Mouse (Mus musculus): ENCODE measurements at regions not wholly inside any gene's neighbourhood (a gene's known extent, or its start where the extent isn't known, plus 50 kb on each side); places are given as distances from the start of the nearest gene placed in this dataset.

DNA sequence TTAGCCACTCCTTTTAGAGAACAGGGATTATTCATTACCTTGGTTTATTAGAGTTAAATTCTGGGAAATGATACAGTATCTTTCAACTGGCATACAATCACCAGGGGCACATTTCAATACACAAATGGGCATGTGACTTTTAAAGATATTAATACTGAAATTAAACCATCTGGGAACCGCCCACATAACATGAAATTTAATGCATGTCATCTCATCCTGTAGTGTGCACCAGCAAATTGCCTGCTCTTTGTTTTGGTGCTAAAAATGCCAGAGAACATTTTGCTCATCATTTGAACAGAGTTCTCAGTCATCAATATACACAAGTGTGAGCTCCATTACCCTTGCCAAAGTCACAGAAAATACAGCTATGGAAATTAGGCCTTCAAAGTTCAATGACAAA, 330.9 kb downstream of the Lipi start:
- DNase-seq (no peak), ATAC-seq (no peak)
- no peaks in the 10 kb centered on the region for H3K27me3 ChIP-seq (ENCODE audit: insufficient read depth, low read length)
- no peaks in the 10 kb centered on the region for H3K9me3 ChIP-seq (ENCODE audit: low read length)
- H3K36me3 ChIP-seq (ENCODE audit: insufficient read depth), result no peaks in the 10 kb centered on the region
- H3K4me1 ChIP-seq (ENCODE audit: insufficient read depth), result no peaks in the 10 kb centered on the region
- H3K4me2 ChIP-seq (ENCODE audit: low read depth), result no peak overlapping the region
- no peak for TF ChIP-seq CTCF (IDR thresholded peaks at IDR 0.05; ENCODE audit: low read depth)
- no peak overlapping the region for H3K4me3 ChIP-seq (ENCODE audit: low read depth, low read length)
- H3K9ac ChIP-seq, result no peak overlapping the region
- WGBS, result 94% methylated on average over 1 of the region's 1 CpGs
- H3K27ac ChIP-seq (ENCODE audit: low read depth, low read length), result no peak overlapping the region

DNA sequence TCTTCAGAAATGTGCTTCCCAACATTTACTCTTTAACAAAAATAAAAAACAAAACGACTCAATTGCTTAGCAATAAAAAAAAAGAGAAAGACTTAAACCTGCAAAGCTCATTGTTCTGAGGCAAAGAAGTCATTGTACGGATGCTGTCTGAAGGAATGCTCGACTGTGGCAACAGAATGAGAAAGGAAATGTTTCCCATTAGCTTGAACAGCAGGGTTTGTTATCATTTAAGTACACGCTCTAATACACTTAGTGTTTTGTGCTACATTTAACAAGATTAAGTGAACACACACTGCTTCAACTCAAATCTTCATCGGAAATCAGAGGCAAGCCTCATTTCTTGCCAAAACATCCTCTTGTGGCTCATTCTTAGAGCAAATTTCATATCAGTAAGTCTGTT, 336.7 kb downstream of the Lipi start:
- Histone ChIP-seq H3K27me3 (ENCODE audit: insufficient read depth, low read length) (no peaks in the 10 kb centered on the region), H3K4me1 (ENCODE audit: insufficient read depth) (no peaks in the 10 kb centered on the region), H3K36me3 (ENCODE audit: insufficient read depth) (no peaks in the 10 kb centered on the region), H3K4me3 (ENCODE audit: low read depth, low read length) (no peak overlapping the region), H3K9ac (no peak overlapping the region), H3K4me2 (ENCODE audit: low read depth) (no peak overlapping the region), H3K27ac (ENCODE audit: low read depth, low read length) (no peak overlapping the region), H3K9me3 (ENCODE audit: low read length) (no peaks in the 10 kb centered on the region)
- TF ChIP-seq CTCF (IDR thresholded peaks at IDR 0.05; ENCODE audit: low read depth), result no peak
- no peak for DNase-seq
- WGBS, result 8% methylated on average over 5 of the region's 5 CpGs
- no peak for ATAC-seq

DNA sequence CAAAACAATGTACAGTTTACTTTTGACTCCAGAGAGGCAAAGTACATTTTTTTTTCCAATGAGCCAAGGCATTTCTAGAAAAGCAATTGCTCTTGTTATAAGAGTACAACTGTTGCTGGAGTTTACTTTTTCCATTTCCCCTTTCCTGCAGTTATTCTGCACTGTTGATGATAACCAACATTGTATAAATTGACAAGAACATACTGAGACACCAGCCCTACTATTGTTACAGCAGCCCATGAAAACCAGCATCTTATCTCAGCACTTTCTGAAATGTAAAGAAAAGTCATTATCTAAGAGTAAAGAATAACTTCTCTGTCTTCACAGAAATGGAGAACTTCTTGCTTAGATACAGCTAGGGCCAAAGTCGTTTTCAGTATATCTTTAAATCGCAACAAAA, 345.5 kb downstream of the Lipi start:
- ATAC-seq (no peak), DNase-seq (no peak)
- no peak for TF ChIP-seq CTCF (IDR thresholded peaks at IDR 0.05; ENCODE audit: low read depth)
- H3K36me3 ChIP-seq (ENCODE audit: insufficient read depth), result no peaks in the 10 kb centered on the region
- 90% methylated on average over 2 of the region's 2 CpGs for WGBS
- H3K9ac ChIP-seq, result no peak overlapping the region
- no peaks in the 10 kb centered on the region for H3K9me3 ChIP-seq (ENCODE audit: low read length)
- H3K27ac ChIP-seq (ENCODE audit: low read depth, low read length), result no peak overlapping the region
- no peak overlapping the region for H3K4me2 ChIP-seq (ENCODE audit: low read depth)
- no peaks in the 10 kb centered on the region for H3K27me3 ChIP-seq (ENCODE audit: insufficient read depth, low read length)
- H3K4me3 ChIP-seq (ENCODE audit: low read depth, low read length), result no peak overlapping the region
- H3K4me1 ChIP-seq (ENCODE audit: insufficient read depth), result no peaks in the 10 kb centered on the region

DNA sequence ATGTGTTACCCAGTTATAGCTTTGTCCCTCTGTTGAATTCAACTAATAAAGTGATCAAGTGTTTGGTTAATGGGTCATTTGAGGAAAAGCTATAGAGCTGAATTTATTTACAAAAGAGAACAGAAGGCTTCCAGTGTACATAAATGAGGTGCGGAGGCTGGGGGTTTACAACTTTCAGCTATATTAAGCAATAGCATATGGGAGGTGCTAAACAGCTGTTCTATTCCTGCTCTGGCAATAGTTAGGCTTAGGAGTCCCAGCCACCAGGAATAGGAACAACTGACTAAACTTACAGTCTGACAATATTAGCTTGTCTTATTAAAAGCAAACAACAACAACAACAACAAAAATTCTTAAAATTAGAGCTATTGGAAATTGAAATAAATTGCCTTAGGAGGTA, 353.7 kb downstream of the Lipi start:
- no peak for TF ChIP-seq CTCF (IDR thresholded peaks at IDR 0.05; ENCODE audit: low read depth)
- Histone ChIP-seq H3K9me3 (ENCODE audit: low read length) (no peaks in the 10 kb centered on the region), H3K27ac (ENCODE audit: low read depth, low read length) (no peak overlapping the region), H3K4me3 (ENCODE audit: low read depth, low read length) (no peak overlapping the region), H3K9ac (no peak overlapping the region), H3K4me1 (ENCODE audit: insufficient read depth) (no peaks in the 10 kb centered on the region), H3K36me3 (ENCODE audit: insufficient read depth) (no peaks in the 10 kb centered on the region), H3K27me3 (ENCODE audit: insufficient read depth, low read length) (no peaks in the 10 kb centered on the region), H3K4me2 (ENCODE audit: low read depth) (no peak overlapping the region)
- WGBS, result 73% methylated on average over 1 of the region's 1 CpGs
- no peak for DNase-seq
- ATAC-seq, result no peak

DNA sequence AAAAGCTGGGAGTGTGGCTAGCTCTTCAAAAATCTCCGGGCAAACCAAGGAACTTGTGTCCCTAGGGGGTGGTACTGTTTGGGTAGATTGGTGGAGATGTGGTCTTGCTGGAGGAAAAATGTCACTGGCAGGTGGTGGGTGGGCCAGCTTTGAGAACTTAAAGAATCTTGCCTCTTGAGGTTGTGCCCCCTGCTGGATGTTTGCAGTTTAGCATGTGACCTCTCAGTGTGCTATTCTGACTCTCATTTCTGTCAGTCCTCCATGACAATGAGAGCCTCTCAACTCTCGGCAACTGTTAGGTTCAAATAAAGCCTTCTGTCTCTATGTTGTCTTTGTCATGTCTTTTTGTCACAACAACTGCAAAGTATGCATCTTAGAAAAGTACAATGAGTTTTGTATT, 392.5 kb downstream of the Lipi start:
- Histone ChIP-seq H3K36me3 (ENCODE audit: insufficient read depth) (no peaks in the 10 kb centered on the region), H3K4me2 (ENCODE audit: low read depth) (no peak overlapping the region), H3K9ac (no peak overlapping the region), H3K9me3 (ENCODE audit: low read length) (no peaks in the 10 kb centered on the region), H3K4me3 (ENCODE audit: low read depth, low read length) (no peak overlapping the region), H3K27ac (ENCODE audit: low read depth, low read length) (no peak overlapping the region), H3K27me3 (ENCODE audit: insufficient read depth, low read length) (no peaks in the 10 kb centered on the region), H3K4me1 (ENCODE audit: insufficient read depth) (no peaks in the 10 kb centered on the region)
- no peak for DNase-seq
- no peak for TF ChIP-seq CTCF (IDR thresholded peaks at IDR 0.05; ENCODE audit: low read depth)
- 71% methylated on average over 2 of the region's 2 CpGs for WGBS
- ATAC-seq, result no peak

DNA sequence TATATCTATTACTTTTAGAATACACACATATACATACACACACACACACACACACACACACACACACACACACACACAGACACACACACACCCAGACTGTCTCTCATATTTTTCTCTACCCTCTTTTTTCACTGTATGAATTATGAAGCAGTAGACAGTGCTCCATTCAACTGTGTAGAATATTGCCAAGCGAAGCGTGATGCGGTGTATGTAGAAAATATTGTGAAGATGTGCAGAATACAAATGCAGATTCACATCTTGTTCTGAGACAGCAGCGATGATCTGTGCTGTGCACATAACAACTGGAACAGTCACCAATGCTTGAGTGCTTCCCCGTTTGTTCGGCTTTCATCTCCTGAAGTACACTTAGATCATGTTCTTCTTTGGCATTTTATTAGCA, 395.5 kb downstream of the Lipi start:
- ATAC-seq (no peak), DNase-seq (no peak)
- Histone ChIP-seq H3K4me1 (ENCODE audit: insufficient read depth) (no peaks in the 10 kb centered on the region), H3K27ac (ENCODE audit: low read depth, low read length) (no peak overlapping the region), H3K36me3 (ENCODE audit: insufficient read depth) (no peaks in the 10 kb centered on the region), H3K9ac (no peak overlapping the region), H3K4me3 (ENCODE audit: low read depth, low read length) (no peak overlapping the region), H3K4me2 (ENCODE audit: low read depth) (no peak overlapping the region), H3K9me3 (ENCODE audit: low read length) (no peaks in the 10 kb centered on the region), H3K27me3 (ENCODE audit: insufficient read depth, low read length) (no peaks in the 10 kb centered on the region)
- TF ChIP-seq CTCF (IDR thresholded peaks at IDR 0.05; ENCODE audit: low read depth), result no peak
- 88% methylated on average over 6 of the region's 6 CpGs for WGBS

DNA sequence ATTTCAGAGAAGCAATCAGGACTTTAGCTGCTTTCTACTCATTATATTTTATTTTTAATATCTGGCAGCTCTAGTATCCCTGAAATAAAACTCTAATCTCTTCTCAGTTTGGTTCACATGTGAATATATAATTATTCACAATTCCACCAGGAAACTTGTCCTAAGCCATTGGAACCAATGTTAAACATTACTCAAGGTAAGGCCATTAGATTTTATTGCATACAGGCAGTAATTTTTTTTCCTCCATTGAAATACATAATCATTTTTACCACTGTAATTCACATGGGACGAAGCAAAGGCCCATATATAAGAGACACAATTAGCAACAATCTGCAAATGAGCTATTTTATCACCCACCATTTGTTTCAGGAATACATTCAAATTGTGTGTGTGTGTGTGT, 419.8 kb downstream of the Lipi start:
- DNase-seq, result no peak
- Histone ChIP-seq H3K4me3 (ENCODE audit: low read depth, low read length) (no peak overlapping the region), H3K4me2 (ENCODE audit: low read depth) (no peak overlapping the region), H3K36me3 (ENCODE audit: insufficient read depth) (no peaks in the 10 kb centered on the region), H3K9me3 (ENCODE audit: low read length) (no peaks in the 10 kb centered on the region), H3K9ac (no peak overlapping the region), H3K4me1 (ENCODE audit: insufficient read depth) (no peaks in the 10 kb centered on the region), H3K27me3 (ENCODE audit: insufficient read depth, low read length) (no peaks in the 10 kb centered on the region), H3K27ac (ENCODE audit: low read depth, low read length) (no peak overlapping the region)
- no peak for ATAC-seq
- WGBS, result 85% methylated on average over 1 of the region's 1 CpGs
- TF ChIP-seq CTCF (IDR thresholded peaks at IDR 0.05; ENCODE audit: low read depth), result no peak
